Mouse (Mus musculus) spleen, adult 2 months (tissue): ENCODE results near the gene Cfap157.

ENCODE experiments used
- CTCF ChIP-seq: fragments of 200-500 bp; IDR thresholded peaks from 2 replicates; pipeline ENCODE4 v1.5.1; 2011; ENCODE audit warnings: mild to moderate bottlenecking, inconsistent platforms; ENCODE audit not compliant: insufficient read depth, insufficient read length, insufficient replicate concordance; ENCODE audit errors: extremely low read depth
- POLR2A ChIP-seq: fragments of 200-500 bp; IDR thresholded peaks from 2 replicates; pipeline ENCODE4 v1.6.1; 2011; ENCODE audit warnings: low read depth, low read length, inconsistent platforms

DNA sequence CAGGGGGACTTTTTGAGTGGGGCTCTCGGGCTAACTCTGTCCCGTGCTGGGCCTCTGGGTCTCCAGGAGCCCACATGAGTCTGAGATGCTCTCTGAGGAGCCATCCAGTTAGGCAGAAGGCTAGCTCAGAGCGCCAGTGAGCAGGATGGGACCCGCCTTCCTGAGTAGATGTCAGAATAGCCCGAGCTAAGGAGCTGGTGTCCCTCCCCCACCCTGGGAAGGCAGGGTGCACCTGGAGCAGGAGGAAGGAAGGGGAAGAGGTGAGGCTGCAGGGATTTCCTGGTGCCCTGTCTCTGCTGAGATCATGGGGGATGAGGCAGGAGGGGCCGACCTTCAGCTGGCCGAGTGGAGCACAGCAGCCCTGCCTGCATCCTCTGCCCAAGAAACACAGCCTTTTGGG is 55.8 kb downstream of the Cfap157 start:
- TF ChIP-seq POLR2A = no peak
- no peak for TF ChIP-seq CTCF
